Mouse (Mus musculus) mesoderm, embryonic 11.5 days (tissue): Measurements from ENCODE around the gene Rag2.

Source experiments
- DNase-seq: peaks from one replicate; pipeline ENCODE4 v3.0.0-alpha.2; 2012; ENCODE audit warnings: low read depth, low spot score

The Rag2 gene

GRCm38 (mm10) chr2:101624526-101624925 lies at the start of gene Rag2:
Rag2 (plus strand) TSS chr2:101624718.
- no peak for DNase-seq

DNA sequence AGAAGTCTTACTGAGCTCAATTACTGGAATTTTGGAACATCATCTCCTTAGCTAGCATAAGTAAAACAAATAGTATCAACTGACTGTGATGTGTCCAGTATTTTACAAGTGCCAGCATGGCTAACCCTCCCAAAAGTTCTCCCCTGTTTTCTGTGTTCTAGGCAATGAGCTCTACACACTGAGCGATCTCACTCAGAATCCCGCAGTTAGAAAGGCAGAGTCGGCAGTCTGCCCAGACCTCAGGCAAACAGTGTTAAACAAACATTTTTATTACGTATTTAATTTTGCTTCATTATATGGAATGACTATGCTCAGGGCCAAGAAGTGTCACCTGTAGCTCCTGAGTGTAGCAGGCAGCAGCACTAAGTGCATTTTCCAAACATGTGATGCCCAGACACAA lies 47.3 kb upstream of the Rag2 start:
- DNase-seq = no peak

GRCm38 (mm10) chr2:101580027-101580426 lies 44.5 kb upstream of the Rag2 start:
- no peak for DNase-seq

- DNase-seq = no peak
Measured at GRCm38 (mm10) chr2:101580428-101580827, 44.1 kb upstream of the Rag2 start.

- DNase-seq = no peak
Measured at GRCm38 (mm10) chr2:101580977-101581376, 43.5 kb upstream of the Rag2 start.

DNA sequence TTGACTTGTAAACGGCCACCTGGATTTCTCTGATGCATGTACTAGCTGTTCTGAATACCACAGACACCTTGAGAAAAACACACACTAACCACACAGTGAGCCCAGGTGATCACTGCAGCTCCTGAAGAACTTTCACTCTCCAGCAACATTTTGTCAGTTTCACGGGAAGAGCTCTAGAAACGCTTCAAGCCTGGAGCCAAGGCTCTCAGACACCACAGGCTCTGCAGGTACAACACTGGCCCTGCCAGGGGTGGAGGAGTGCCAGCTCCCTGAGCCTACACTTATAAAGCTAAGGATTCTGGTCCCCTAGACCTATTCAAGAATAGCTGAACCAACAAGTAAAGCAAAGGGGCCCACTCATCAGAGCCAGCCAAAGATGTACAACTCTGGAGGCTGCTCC lies 43.1 kb upstream of the Rag2 start:
- no peak for DNase-seq

GRCm38 (mm10) chr2:101591356-101591755 lies 33.2 kb upstream of the Rag2 start:
- DNase-seq = no peak

- DNase-seq = peak; percentile 73
Measured at GRCm38 (mm10) chr2:101592023-101592841, 32.3 kb upstream of the Rag2 start.

- DNase-seq = no peak
Measured at GRCm38 (mm10) chr2:101592886-101593285, 31.6 kb upstream of the Rag2 start.

DNA sequence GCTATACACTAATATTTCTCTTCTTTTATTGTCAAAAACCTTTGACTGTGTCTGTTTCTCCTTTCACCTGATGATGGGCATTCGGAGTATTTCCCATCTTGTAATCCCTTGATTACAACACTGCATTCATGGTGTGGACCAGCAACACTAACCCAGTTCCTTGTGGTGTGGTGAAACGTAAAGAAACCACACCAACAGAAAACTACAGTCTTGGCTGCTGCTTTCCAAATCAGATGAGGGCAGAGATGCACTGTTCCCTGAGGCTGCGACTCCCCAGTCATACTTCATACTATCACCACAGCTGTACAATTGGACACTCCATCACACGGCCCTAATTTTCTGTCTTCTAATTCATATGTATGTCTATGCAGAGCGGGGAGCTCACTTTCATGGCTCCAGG lies 29.8 kb upstream of the Rag2 start:
- DNase-seq = no peak

DNA sequence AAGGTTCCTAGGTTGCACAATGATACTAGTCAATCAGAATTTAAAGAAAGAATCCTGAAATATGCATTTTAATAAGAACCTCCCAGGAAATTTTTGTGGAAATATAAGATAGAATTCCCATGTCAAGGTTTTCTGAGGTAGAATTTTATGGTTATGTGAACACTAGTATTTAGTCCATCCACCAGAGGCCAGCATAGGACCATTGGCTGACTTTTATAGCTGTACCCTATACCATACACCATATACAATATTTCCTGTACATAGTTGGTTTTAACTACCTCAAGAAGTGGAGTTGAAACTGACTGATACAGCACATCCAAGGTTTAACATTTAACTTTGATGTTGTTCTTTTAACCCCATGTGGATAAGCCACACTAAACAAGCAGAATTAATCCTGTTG lies 27.3 kb upstream of the Rag2 start:
- DNase-seq = no peak

GRCm38 (mm10) chr2:101598190-101599181 lies 26.0 kb upstream of the Rag2 start:
- DNase-seq = no peak

DNA sequence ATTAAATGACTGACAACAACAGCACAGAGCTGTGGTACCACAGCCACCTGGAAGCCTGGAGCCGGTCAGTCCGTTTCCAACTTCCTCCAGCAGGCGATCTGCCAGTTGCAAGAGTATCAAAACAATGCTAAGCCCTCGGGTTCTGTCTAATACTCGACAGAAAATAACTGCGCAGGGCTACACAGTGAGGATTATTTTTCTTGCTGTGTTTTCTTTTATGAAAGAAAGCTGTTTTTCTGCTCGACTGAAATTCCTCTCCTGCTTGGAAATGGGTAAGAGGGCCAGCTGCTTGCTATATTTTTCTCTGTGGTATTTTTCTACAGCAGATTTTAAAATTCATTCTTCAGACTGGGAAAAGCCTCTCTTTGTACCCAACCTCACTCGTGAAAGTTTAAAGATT lies 23.8 kb upstream of the Rag2 start:
- DNase-seq = peak; percentile 37

DNA sequence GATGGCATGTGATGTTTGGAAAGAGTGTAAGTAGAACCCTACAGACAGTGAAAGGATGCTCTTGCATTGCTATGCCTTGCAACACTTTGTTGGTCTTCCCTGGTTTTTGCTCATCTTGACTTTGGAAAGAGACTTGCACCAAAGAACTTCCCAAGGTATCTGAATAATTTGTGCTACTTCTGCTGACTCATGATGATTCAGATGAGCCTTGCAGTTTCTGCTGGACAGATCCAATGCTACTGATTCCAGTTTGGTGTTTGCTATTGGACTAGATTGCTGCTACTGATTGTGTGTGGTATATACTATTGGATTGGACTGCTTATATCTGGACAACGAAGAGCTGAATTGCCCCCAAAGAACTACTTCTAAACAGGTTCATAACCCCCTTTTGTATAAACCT lies 21.4 kb upstream of the Rag2 start:
- no peak for DNase-seq

DNA sequence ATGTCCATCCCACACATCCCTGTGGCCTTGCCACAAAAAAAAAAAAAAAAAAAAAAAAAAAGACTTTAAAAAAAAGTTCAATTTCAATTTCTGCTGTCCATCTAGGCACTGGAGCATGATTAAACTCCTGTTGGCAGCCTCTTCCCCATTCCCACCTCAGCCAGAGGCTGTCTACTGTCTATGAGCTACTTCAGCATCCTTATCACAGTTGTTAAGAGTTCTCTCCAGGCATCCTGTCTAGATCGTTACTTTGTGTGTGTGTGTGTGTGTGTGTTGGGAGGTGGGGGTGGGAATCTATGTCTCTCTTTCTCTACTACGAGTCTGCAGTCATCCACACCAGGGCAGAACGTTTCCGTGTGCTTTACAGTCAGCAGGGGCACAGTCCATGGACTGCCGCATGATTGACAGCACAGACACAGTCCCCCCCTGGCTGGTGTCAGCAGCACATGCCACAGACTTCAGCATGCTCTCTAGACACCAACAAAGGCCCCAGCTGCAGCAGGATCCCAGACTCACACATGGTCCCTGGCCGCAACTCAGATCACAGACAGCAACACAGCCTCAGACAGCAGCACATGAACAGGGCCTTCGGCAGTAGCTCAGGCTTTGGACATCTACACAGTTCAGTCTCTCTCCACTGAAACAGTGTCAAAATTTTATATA lies 16.2 kb upstream of the Rag2 start:
- DNase-seq = peak; percentile 40

- DNase-seq = no peak
Measured at GRCm38 (mm10) chr2:101610861-101611260, 13.7 kb upstream of the Rag2 start.

- no peak for DNase-seq
Measured at GRCm38 (mm10) chr2:101615464-101616305, 8.8 kb upstream of the Rag2 start.

- DNase-seq = no peak
Measured at GRCm38 (mm10) chr2:101618373-101618772, 6.1 kb upstream of the Rag2 start.

DNA sequence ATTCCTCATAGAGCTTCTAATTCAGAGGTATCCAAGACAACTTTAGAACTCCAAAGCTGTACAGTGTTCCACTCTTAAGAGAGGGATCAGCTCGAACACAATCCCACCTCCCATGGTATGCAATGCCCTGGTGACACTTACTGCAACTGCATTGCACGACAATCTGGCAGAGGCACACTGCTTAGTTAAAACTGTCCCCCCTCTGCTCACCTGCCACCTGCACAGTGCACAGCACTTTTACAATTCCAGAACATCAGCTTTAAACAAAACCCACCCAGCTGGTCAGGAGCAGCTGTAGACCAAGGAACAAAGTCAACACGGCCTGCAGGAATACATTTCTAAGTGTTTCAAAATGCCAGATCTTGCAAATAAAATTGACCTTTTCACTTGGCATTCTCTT lies 3.6 kb upstream of the Rag2 start:
- no peak for DNase-seq

DNA sequence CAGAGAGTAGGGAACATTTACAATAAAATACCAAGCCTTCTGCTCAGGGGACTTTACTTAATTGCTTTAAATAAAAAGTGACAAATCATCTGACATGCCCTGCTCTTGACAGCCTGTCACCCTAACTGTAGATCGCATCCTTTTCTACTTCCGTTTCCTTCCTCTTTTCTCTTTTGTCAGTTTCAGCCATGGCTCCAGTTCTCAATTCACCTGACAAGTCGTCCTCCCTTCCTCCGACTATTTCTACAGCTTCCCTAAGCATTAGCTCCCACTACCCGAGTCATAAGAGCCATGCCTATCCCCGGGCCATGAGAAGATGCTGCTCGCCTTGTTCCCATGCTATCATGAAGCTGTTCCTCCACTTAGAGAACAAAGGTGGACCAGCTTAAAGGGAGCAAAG lies 2.9 kb upstream of the Rag2 start:
- no peak for DNase-seq

DNA sequence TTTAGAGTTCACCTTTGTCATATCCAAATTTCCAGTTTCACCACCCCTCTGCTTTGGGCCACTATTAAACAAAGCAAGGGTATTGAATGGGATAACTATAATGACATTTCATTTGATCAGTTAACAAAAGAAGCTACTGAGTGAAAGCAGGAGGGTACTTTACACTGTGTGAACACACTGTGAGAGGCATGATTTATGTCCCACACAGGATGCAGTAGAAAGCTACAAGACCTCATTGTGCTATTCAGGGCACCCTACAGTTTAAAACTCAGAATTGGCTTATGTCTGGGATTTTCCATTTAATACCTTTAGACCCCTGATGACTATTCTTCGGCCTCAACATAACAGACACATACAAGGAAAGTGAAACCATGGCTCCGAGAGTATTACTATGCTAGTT lies 1.5 kb upstream of the Rag2 start:
- no peak for DNase-seq
